In genomic region chr7:80047041-80047440, GRCm38 (mm10) we compare ENCODE assay signal across 23 mouse cellular contexts. TPM values are rescaled to one million over a fixed set of nuclear protein-coding genes. Genes with fewer than 3 reads are reported as not detected.
DNase-seq lines count a peak whose midpoint lies in the region; ATAC-seq lines count a peak whose summit lies in the region.
"Had no signal": no experiment of that assay in that cellular context is flagged by ENCODE, and none has a peak within 500 bp of the region (broad histone marks: within the 10 kb centered on the region; RNA-seq: fewer than 3 reads in every experiment).

No protein-coding gene starts in this region.

- no peak overlapping the region for H3K9ac ChIP-seq in embryonic facial prominence, embryonic 15.5 days
- H3K9ac ChIP-seq in hindbrain, embryonic 13.5 days = no peak overlapping the region
- no peak overlapping the region for H3K9ac ChIP-seq in kidney, embryonic 16.5 days (replicated peaks; ENCODE audit: low read length)
- H3K9ac ChIP-seq: embryonic facial prominence, embryonic 13.5 days; forebrain, embryonic 13.5 days; heart, embryonic 13.5 days; hindbrain, embryonic 14.5 days had no signal

- no peaks in the 10 kb centered on the region for H3K36me3 ChIP-seq in embryonic facial prominence, embryonic 15.5 days
- peaks cover 15% of the 10 kb centered on the region for H3K36me3 ChIP-seq in embryonic facial prominence, embryonic 10.5 days (replicated peaks)
- peaks cover 15% of the 10 kb centered on the region for H3K36me3 ChIP-seq in hindbrain, embryonic 10.5 days
- H3K36me3 ChIP-seq in hindbrain, embryonic 13.5 days = peaks cover 2% of the 10 kb centered on the region; the same call in 1 of the 2 replicates
- no peaks in the 10 kb centered on the region; the same call in 1 of the 2 replicates for H3K36me3 ChIP-seq in kidney, embryonic 16.5 days (ENCODE audit: insufficient read depth, low read length)

- no peaks in the 10 kb centered on the region for H3K27me3 ChIP-seq in embryonic facial prominence, embryonic 15.5 days
- H3K27me3 ChIP-seq in embryonic facial prominence, embryonic 10.5 days (replicated peaks; ENCODE audit: low read depth, poor library complexity, severe bottlenecking) = no peaks in the 10 kb centered on the region
- H3K27me3 ChIP-seq in hindbrain, embryonic 10.5 days (ENCODE audit: insufficient read depth, poor library complexity, severe bottlenecking) = no peaks in the 10 kb centered on the region
- no peaks in the 10 kb centered on the region for H3K27me3 ChIP-seq in hindbrain, embryonic 13.5 days
- H3K27me3 ChIP-seq in kidney, embryonic 16.5 days (ENCODE audit: insufficient read depth, low read length) = no peaks in the 10 kb centered on the region
- H3K27me3 ChIP-seq: embryonic facial prominence, embryonic 13.5 days; forebrain, embryonic 13.5 days; heart, embryonic 13.5 days had no signal

- H3K4me1 ChIP-seq in embryonic facial prominence, embryonic 15.5 days = peaks cover 46% of the 10 kb centered on the region
- peaks cover 50% of the 10 kb centered on the region for H3K4me1 ChIP-seq in embryonic facial prominence, embryonic 10.5 days
- peaks cover 65% of the 10 kb centered on the region for H3K4me1 ChIP-seq in hindbrain, embryonic 10.5 days (replicated peaks)
- peaks cover 46% of the 10 kb centered on the region for H3K4me1 ChIP-seq in hindbrain, embryonic 13.5 days (replicated peaks)
- H3K4me1 ChIP-seq in kidney, embryonic 16.5 days (ENCODE audit: insufficient read depth, low read length) = peaks cover 58% of the 10 kb centered on the region

- peak overlapping the region; percentile 24; the same call in 1 of the 2 replicates for H3K27ac ChIP-seq in embryonic facial prominence, embryonic 15.5 days (replicated peaks)
- no peak overlapping the region for H3K27ac ChIP-seq in embryonic facial prominence, embryonic 10.5 days (replicated peaks)
- 0 out of 2 replicates have a peak overlapping the region, but pooled peaks have one; percentile 23 for H3K27ac ChIP-seq in hindbrain, embryonic 10.5 days
- no peak overlapping the region for H3K27ac ChIP-seq in hindbrain, embryonic 13.5 days
- H3K27ac ChIP-seq in kidney, embryonic 16.5 days (ENCODE audit: low read length) = peak overlapping the region; percentile 36; the same call in 1 of the 2 replicates
- H3K27ac ChIP-seq: embryonic facial prominence, embryonic 13.5 days; forebrain, embryonic 10.5 days; forebrain, embryonic 13.5 days; heart, embryonic 13.5 days; hindbrain, embryonic 14.5 days; hindbrain, postnatal 0 days had no signal

- no peak for ATAC-seq in embryonic facial prominence, embryonic 15.5 days (ENCODE audit: insufficient number of reproducible peaks, low FRiP score, low TSS enrichment, low read depth)
- ATAC-seq in hindbrain, embryonic 13.5 days (ENCODE audit: low FRiP score) = no peak
- ATAC-seq in kidney, embryonic 16.5 days (ENCODE audit: low FRiP score, low TSS enrichment) = no peak
- ATAC-seq: activated CD4-positive, CD25-positive, alpha-beta regulatory T cell, adult 4 months; hindbrain, postnatal 0 days; inflammation-experienced regulatory T-cells, adult 6 months had no signal

- no peak overlapping the region for H3K4me2 ChIP-seq in embryonic facial prominence, embryonic 15.5 days (replicated peaks)
- H3K4me2 ChIP-seq in hindbrain, embryonic 13.5 days = no peak overlapping the region
- no peak overlapping the region for H3K4me2 ChIP-seq in kidney, embryonic 16.5 days (replicated peaks; ENCODE audit: low read depth, low read length)
- H3K4me2 ChIP-seq: embryonic facial prominence, embryonic 13.5 days; forebrain, embryonic 13.5 days; heart, embryonic 13.5 days; hindbrain, embryonic 14.5 days had no signal

- H3K9me3 ChIP-seq in embryonic facial prominence, embryonic 15.5 days (replicated peaks) = no peaks in the 10 kb centered on the region
- H3K9me3 ChIP-seq in embryonic facial prominence, embryonic 10.5 days = no peaks in the 10 kb centered on the region
- H3K9me3 ChIP-seq in hindbrain, embryonic 10.5 days = no peaks in the 10 kb centered on the region
- no peaks in the 10 kb centered on the region for H3K9me3 ChIP-seq in hindbrain, embryonic 13.5 days
- no peaks in the 10 kb centered on the region for H3K9me3 ChIP-seq in kidney, embryonic 16.5 days (ENCODE audit: low read length)
- H3K9me3 ChIP-seq: embryonic facial prominence, embryonic 13.5 days; forebrain, embryonic 10.5 days; forebrain, embryonic 13.5 days; heart, embryonic 13.5 days had no signal

- DNase-seq in embryonic facial prominence, embryonic 10.5 days (ENCODE audit: low spot score) = no peak
- no peak for DNase-seq in hindbrain, embryonic 10.5 days (ENCODE audit: low spot score)
- DNase-seq in kidney, postnatal 14 days = no peak
- DNase-seq in right cerebral cortex, adult 18-20 months = no peak
- DNase-seq: adrenal gland, adult 8-10 months; adrenal gland, postnatal 25 days; cerebellum, adult 11 months; cerebellum, adult 2 months; cerebellum, adult 9-11 months; gastrocnemius, postnatal 10 days; gastrocnemius, postnatal 36 days; heart, postnatal 14 days had no signal

- no peak overlapping the region for H3K4me3 ChIP-seq in embryonic facial prominence, embryonic 15.5 days (replicated peaks)
- H3K4me3 ChIP-seq in embryonic facial prominence, embryonic 10.5 days = no peak overlapping the region
- H3K4me3 ChIP-seq in hindbrain, embryonic 10.5 days = no peak overlapping the region
- no peak overlapping the region for H3K4me3 ChIP-seq in hindbrain, embryonic 13.5 days
- no peak overlapping the region for H3K4me3 ChIP-seq in kidney, embryonic 16.5 days (ENCODE audit: low read length)
- H3K4me3 ChIP-seq: embryonic facial prominence, embryonic 13.5 days; forebrain, embryonic 10.5 days; forebrain, embryonic 13.5 days; heart, embryonic 13.5 days had no signal

- 82% methylated on average over 4 of the region's 4 CpGs for WGBS in embryonic facial prominence, embryonic 15.5 days
- WGBS in embryonic facial prominence, embryonic 10.5 days = 84% methylated on average over 4 of the region's 4 CpGs
- WGBS in hindbrain, embryonic 10.5 days = 76% methylated on average over 4 of the region's 4 CpGs
- 83% methylated on average over 4 of the region's 4 CpGs for WGBS in hindbrain, embryonic 13.5 days
- WGBS in kidney, embryonic 16.5 days = 43% methylated on average over 4 of the region's 4 CpGs

RNA-seq across cellular contexts. Expression of gene Zfp710, which starts 22.4 kb away (rescaled TPM):
- polyA plus RNA-seq in embryonic facial prominence, embryonic 15.5 days (2015; fragmentation: Nextera tagmentation; extraction: Ambion mirVana) = 22.0 and 22.9 TPM in 2 replicates
- 21.5 and 25.2 TPM in 2 replicates for polyA plus RNA-seq in embryonic facial prominence, embryonic 10.5 days (2016; fragmentation: Nextera tagmentation; extraction: Ambion mirVana)
- polyA plus RNA-seq in hindbrain, embryonic 10.5 days (2016; fragmentation: Nextera tagmentation; extraction: Ambion mirVana) = 37.5 and 39.3 TPM in 2 replicates
- polyA plus RNA-seq in hindbrain, embryonic 13.5 days (2015; fragmentation: Nextera tagmentation; extraction: Ambion mirVana) = 18.3 and 18.5 TPM in 2 replicates
- 22.6 and 24.7 TPM in 2 replicates for polyA plus RNA-seq in kidney, embryonic 16.5 days (2015; fragmentation: Nextera tagmentation; extraction: Ambion mirVana)

Comparison
In these comparisons a context has a peak if more than half of its experiments do, and no peak if none do; other contexts are left out.
1. H3K27ac ChIP-seq: peak in embryonic facial prominence, embryonic 15.5 days (single experiment), hindbrain, embryonic 10.5 days (single experiment) and kidney, embryonic 16.5 days (single experiment); none in embryonic facial prominence, embryonic 10.5 days (single experiment) and hindbrain, embryonic 13.5 days (single experiment).